Mouse (Mus musculus) gastrocnemius, adult 2 months (tissue): ENCODE results near the gene Tspan9. TPM values are rescaled to one million over a fixed set of nuclear protein-coding genes. Genes with fewer than 3 reads are reported as not detected.
A peak's percentile ranks its signal among the peaks of the same experiment; 100 is the strongest.

Experiments used
- DNase-seq: peaks from one replicate; pipeline ENCODE4 v3.0.0; 2022
- H3K27ac ChIP-seq: fragments of 200-600 bp; 2 replicates; pipeline ENCODE4 v1.8.1; 2022; ENCODE audit warnings: mild to moderate bottlenecking
- H3K4me3 ChIP-seq: fragments of 200-600 bp; 2 replicates; pipeline ENCODE4 v1.8.1; 2022; ENCODE audit warnings: mild to moderate bottlenecking, moderate library complexity
- CTCF ChIP-seq: fragments of 200-600 bp; IDR thresholded peaks from 2 replicates; pipeline ENCODE4 v1.8.1; 2022; ENCODE audit warnings: antibody characterized with exemption, mild to moderate bottlenecking, moderate library complexity
- intact Hi-C: fragments of 180-260 bp; cut with DNase I; formaldehyde crosslinking; loops from one replicate; pipeline ENCODE4 v1.15.1; 2025
- total RNA-seq, 2 experiments: library from RNA; stranded (reverse); gene quantifications; 2 replicates each; pipeline ENCODE4 v1.2.3; 2021

The Tspan9 gene
- total RNA-seq, 2 experiments from 2014 or later, result 21.8 to 41.9 TPM

DNA sequence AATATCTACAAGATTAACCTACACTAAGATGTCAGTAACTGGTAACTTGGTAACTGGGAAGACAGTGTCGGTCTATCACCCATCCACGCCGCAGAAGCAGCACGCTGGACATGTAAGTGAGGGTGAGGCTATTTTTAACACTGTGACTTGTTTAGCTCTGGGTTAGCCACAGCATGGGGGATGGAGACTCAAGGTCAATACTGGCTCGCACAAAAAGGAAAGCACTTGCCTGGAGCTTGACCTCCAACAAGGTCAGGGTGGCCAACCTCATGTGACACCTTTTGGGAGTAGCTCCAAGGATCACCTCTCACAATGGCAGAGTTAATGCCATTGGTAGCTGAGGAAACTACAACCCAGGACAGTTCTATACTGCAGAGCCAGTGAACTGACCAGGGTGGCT is 50.8 kb downstream of the Tspan9 start:
- no peak for TF ChIP-seq CTCF
- intact Hi-C loops, result no loop called here
- no peak for DNase-seq
- Histone ChIP-seq H3K27ac (peak overlapping the region; percentile 73), H3K4me3 (no peak overlapping the region)

DNA sequence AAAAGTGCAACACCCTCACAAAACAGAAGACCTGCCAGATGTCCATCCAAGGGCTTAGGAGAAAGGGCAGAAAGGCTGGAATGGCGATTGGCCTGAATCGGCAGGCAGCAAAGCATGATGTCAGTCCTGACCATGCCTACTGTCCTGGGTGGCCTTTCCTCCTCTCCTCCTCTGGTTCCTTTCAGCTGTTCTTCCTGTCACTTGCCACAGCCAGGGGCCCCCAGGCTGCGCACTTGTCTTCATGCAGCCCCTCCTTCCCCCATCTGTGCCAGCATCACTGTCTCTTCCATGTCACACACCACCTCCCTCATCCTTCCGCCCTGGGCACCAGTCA is 51.6 kb downstream of the Tspan9 start:
- intact Hi-C loops, result loop anchor here (1.0 kb wide), 2 partner anchors 59 to 121 kb away; no protein-coding TSS in a partner anchor
- no peak for TF ChIP-seq CTCF
- no peak for DNase-seq
- Histone ChIP-seq H3K4me3 (no peak overlapping the region), H3K27ac (peak overlapping the region; percentile 73)

DNA sequence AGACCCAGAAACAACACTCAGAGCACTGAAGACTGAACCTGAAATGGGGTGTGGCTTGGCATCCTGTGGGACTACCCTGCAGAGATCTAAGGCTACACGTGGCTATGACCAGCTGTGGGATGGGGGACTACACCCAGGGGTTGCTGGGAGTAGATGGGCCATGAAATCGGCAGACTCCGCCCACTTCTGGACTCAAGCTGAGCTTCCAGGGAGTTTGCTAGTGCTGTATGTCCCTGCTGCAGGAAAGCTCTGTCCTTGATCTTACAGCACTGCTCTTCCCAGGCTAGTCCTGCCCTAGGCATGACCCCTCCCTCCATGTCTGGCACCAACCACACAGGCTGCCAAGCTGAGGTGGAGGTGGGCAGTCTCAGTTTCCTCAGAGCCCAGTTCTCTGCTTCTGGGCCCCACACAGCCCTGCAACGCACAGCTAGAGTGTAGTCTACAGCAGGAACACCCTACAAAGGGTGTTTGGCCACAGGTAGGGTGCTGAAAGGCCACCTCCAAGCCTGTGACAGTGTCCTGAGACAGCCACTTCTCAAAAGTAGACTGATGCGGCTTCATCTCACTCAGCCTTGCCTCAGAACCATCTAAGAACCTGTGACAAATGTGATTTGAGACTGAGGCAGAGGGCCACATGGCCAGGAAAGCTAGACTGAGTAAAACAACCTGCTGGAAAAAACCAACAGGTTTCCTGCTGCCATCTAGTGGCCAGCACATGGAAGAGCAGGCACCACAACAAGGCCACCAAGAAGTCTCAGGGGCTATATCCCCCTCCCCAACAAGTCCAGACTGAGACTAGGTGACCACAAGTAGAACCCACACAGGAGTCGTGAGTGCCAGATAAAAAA is 52.2 kb downstream of the Tspan9 start:
- intact Hi-C loops, result loop anchor here (1.0 kb wide), 2 partner anchors 59 to 121 kb away; no protein-coding TSS in a partner anchor
- peak; percentile 92 for TF ChIP-seq CTCF
- Histone ChIP-seq H3K4me3 (no peak overlapping the region), H3K27ac (peak overlapping the region; percentile 73)
- peak; percentile 52 for DNase-seq

DNA sequence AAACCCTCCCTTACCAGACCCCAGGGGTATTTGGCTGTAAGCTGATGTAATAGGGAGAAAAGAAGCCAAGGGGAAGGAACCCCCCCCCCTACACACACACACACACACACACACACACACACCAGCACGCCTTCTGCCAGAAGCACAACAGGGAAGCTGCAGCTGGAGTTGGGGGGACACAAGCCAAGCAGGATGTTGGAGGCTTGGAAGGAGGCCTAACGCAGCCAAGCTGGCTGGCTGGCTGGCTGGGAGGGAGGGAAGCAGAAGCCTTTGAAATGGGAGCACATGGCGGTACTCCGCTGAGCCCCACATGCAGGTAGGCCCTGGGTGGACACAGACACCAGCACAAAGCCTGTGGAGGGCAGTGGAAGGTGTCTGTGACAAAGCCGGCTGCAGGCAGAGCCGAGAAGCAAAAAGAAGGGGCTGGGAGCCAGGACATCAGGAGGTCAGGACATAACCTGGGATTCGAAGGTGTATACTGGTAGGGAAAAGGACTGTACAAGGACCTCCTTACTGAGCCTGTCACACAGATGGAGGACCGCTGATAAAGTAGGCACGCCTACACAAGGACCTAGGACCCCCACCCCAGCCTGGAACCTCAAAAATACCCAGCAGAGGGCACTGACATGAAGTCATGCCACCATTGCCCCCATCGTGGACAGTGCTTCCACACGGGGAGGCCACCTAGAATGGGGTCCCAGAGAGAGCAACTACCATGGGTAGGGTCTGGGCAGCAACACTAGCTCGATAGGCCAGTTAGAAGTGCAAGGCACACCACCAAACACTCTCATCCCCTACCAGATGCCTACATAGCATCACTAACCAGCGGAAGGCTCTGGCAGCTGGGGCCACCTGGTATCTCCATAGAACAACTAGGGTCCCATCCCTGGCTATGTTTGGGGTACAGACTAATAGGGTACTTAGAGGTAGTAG is 53.4 kb downstream of the Tspan9 start:
- no peak for TF ChIP-seq CTCF
- Histone ChIP-seq H3K27ac (peak overlapping the region; percentile 77; the same call in 1 of the 2 replicates), H3K4me3 (no peak overlapping the region)
- intact Hi-C loops, result no loop called here
- peak; percentile 81 for DNase-seq

DNA sequence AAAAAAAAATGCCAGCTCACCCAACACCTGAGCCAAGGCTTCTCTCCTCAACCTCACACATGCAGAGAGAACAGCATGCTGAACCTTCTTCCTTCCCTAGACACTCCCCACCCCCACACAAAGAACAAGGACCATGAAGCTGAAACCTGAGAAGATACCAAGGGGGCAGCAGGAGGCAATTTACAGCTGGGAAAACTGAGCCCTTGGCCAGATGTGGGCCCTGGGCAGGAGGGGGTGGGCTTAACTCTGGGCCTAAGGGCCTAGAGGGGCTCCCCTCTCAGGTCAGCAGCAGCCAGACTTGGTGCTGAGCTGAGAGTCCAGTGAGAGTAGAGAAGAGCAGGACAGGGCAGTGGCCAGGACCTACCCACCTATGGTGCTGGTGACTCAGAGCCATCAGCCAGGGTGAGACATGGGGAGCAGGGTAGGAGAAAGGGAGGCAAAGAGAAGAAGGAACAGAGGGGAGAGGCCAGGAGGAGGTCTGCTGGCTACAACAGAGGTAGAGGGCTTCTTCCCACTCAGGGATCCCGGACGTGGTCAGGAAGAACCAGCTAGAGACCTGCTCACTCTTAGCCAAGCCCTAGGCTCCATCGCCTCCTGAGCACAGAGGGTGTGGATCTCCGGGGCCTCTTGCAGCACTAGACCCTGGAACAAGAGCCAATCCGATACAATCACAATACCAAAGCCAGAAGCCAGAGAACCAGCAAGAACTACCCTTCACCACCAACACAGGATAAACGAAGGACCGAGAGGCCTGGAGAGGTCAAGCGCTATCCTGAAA is 54.5 kb downstream of the Tspan9 start:
- TF ChIP-seq CTCF, result no peak
- peak overlapping the region; percentile 77 for H3K27ac ChIP-seq
- no peak overlapping the region; the same call in 1 of the 2 replicates for H3K4me3 ChIP-seq
- no peak for DNase-seq
- intact Hi-C loops, result no loop called here

DNA sequence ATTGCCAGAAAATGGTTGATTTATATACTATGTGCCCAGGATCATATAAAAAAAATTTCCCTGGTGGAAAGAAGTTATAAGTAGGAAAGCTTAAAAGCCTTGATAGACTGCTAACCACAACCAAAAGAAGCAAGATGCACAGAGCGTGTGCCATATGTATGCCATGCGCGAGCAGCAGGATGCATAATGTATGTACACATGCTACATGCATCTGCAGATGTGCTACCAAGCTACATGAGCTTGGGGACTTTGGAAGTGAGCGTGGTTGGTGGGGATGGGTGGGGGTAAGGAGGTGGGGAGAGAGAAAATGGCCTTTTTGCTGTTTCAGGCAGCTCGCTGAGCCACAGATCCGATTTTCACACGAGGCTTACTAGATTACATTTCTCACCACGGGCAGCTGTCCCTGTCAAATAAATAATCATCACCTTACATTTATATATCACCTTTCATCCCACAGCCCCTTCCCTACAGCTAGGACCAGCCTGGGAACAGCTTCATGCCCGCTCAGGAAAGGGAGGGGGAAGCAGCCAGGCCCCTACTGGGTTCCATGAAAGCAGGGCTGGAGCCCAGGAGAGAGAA is 57.8 kb downstream of the Tspan9 start:
- no peak for TF ChIP-seq CTCF
- intact Hi-C loops, result no loop called here

DNA sequence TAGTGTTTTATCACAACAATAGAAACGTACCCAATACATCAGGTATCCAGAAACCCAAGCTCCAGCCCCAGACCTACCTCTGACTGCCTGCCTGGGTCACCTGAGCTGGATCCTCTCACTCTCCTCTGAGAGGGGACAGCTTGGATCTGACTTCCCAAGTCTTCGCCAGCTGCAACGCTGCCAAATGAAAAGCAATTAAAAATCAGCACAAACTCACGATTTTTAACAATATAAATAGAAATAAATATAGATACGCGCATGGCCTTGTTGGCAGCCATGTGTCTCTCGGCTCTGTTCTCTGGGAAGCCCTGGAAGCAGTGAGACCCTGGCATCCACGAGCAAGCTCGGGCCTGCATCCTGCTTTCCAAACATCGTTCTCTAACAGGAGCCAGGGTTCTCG is 60.1 kb downstream of the Tspan9 start:
- no peak overlapping the region for H3K4me3 ChIP-seq
- H3K27ac ChIP-seq, result no peak overlapping the region
- intact Hi-C loops, result no loop called here
- no peak for DNase-seq
- TF ChIP-seq CTCF, result no peak

More for the DNA sequence above, 57.8 kb downstream of the Tspan9 start:
- H3K4me3 ChIP-seq, result no peak overlapping the region
- H3K27ac ChIP-seq, result no peak overlapping the region
- DNase-seq, result no peak

DNA sequence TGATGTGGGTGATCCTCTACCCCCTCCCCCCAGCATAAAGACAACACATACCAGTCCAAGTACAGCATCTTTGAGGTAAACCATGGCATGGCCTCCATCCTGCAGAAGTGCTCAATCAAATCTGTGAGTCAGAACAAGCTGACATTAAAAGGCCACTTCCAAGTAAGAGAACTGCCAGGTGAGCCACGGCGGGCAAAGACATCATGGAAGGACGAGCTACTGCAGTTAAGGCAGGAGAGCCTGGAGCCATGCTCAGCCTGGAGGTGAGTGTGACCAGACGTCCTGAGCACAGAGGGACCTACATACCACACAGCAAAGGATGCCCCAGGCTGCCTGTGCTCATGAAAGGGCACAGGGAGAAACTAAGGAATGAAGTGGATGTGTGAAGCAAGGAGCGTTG is 61.6 kb downstream of the Tspan9 start:
- Histone ChIP-seq H3K27ac (no peak overlapping the region), H3K4me3 (no peak overlapping the region)
- intact Hi-C loops, result no loop called here
- no peak for TF ChIP-seq CTCF
- no peak for DNase-seq

DNA sequence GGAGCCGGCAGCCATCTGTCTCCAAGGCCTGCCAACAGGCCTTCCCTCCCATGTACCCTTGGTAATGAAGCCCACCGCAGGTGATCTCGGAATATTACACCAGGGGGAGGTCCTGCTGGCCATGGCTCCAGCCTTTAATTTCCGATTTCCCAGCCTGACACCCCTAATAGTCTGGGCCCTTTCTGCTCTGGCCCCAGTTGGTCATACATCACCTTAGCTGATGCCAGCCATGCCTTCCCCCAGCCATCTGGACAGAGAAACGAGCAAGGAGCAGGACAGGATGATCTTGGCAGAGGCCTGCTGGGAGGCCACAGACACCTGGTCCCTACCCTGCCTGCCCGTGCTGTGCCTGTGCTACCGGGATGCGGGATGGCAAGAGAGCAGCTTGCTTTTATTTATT is 62.1 kb downstream of the Tspan9 start:
- no peak for DNase-seq

DNA sequence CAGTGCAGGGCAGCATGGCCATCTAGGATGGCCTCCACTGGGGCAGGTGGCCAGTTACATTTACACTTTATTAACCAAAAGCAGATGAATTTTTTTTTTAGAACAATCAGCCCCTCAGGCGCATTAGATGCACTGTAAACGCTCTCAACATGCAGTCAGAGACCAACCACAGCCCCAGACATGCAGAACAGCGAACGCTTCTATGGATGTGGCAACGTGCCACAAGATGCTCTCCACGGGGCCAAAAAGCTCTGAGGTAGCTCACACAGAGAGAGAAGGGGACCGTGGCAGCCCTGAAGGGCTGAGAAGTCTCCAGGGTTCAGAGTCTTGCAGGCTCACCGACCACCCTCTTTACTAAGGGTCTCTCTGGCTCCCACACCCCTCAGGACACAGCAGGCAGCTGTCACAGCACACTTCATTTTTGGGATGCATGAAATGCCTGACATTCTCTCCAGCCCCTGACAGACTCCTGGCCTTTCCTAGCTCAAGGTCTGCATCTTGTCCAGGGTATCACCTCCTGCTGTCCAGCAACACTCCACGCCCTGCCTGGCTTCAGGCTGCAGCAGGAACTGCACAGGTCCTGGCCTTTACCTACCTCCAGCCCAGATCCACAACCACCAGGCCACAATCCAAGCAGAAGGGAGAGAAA is 63.7 kb downstream of the Tspan9 start:
- no peak overlapping the region for H3K4me3 ChIP-seq
- no peak overlapping the region for H3K27ac ChIP-seq
- DNase-seq, result no peak
- TF ChIP-seq CTCF, result no peak
- intact Hi-C loops, result loop anchor here (5.0 kb wide), 1 partner anchor 107 kb away; no protein-coding TSS in a partner anchor

More for the DNA sequence above, 62.1 kb downstream of the Tspan9 start:
- no peak for TF ChIP-seq CTCF
- intact Hi-C loops, result no loop called here
- Histone ChIP-seq H3K27ac (no peak overlapping the region), H3K4me3 (no peak overlapping the region)

DNA sequence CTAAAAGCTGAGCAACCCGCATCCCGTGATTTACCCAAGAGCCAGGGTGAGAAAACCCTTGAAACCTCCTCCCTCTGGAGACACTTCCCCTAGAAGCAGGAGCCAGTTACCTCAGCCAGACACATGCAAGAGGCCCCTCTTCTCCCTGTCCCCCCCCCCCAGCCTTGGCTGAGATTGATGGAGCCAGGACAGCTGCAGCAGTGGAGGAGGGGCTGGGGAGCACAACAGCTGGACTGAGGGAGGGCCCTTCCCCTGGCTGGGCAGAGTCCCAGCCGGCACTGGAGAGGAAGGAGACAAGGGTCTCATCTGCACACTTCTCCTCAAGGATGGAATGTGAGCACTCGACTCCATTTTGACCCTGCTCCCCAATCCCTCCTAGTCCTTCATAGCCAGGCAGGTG is 64.9 kb downstream of the Tspan9 start:
- H3K4me3 ChIP-seq, result no peak overlapping the region
- H3K27ac ChIP-seq, result peak overlapping the region; percentile 31; the same call in 1 of the 2 replicates
- TF ChIP-seq CTCF, result no peak
- DNase-seq, result peak; percentile 59
- intact Hi-C loops, result loop anchor here (5.0 kb wide), 1 partner anchor 106 kb away; no protein-coding TSS in a partner anchor
